Mouse (Mus musculus) midbrain, postnatal 0 days (tissue): ENCODE measurements around the gene Dna2. TPM values are rescaled to one million over a fixed set of nuclear protein-coding genes. Genes with fewer than 3 reads are reported as not detected.
A peak's percentile ranks its signal among the peaks of the same experiment; 100 is the strongest.

Experiments
- ATAC-seq: fragments of 200-750 bp; cut with Nextera tagmentation; 2 replicates; pipeline ENCODE4 v1.8.0; 2017; ENCODE audit warnings: moderate number of reproducible peaks, mild to moderate bottlenecking, moderate TSS enrichment, moderate library complexity; ENCODE audit not compliant: low FRiP score
- DNase-seq: peaks from one replicate; pipeline ENCODE4 v3.0.0-alpha.2; 2015; ENCODE audit warnings: low spot score
- H3K27ac ChIP-seq: fragments of 300-500 bp; sonication (generic); 2 replicates; pipeline ENCODE4 v1.5.1; 2014; ENCODE audit warnings: low read depth, mild to moderate bottlenecking, low read length, mixed read lengths
- H3K27me3 ChIP-seq: fragments of 300-500 bp; sonication (generic); 2 replicates; pipeline ENCODE4 v1.6.1; 2014; ENCODE audit warnings: low read length, control low read depth, mixed read lengths; ENCODE audit not compliant: insufficient read depth
- H3K36me3 ChIP-seq: fragments of 300-500 bp; sonication (generic); 2 replicates; pipeline ENCODE4 v1.6.1; 2014; ENCODE audit warnings: low read length, control low read depth, mixed read lengths; ENCODE audit not compliant: insufficient read depth
- H3K4me1 ChIP-seq: fragments of 300-500 bp; sonication (generic); 2 replicates; pipeline ENCODE4 v1.6.1; 2014; ENCODE audit warnings: mild to moderate bottlenecking, control low read depth, antibody characterized with exemption, low read length, mixed read lengths; ENCODE audit not compliant: insufficient read depth
- H3K4me2 ChIP-seq: fragments of 300-500 bp; sonication (generic); 2 replicates; pipeline ENCODE4 v1.6.1; 2014; ENCODE audit warnings: low read depth, mild to moderate bottlenecking, low read length, mixed read lengths; ENCODE audit not compliant: poor library complexity, severe bottlenecking
- H3K4me3 ChIP-seq: fragments of 300-500 bp; sonication (generic); 2 replicates; pipeline ENCODE4 v1.5.1; 2014; ENCODE audit warnings: low read depth, mild to moderate bottlenecking, low read length, moderate library complexity
- H3K9ac ChIP-seq: fragments of 300-500 bp; sonication (generic); replicated peaks from 2 replicates; pipeline ENCODE4 v1.6.1; 2014; ENCODE audit warnings: mild to moderate bottlenecking, low read length, moderate library complexity, mixed read lengths; ENCODE audit not compliant: poor library complexity, severe bottlenecking
- H3K9me3 ChIP-seq: fragments of 300-500 bp; sonication (generic); 2 replicates; pipeline ENCODE4 v1.6.1; 2016; ENCODE audit warnings: low read length, control low read depth
- CTCF ChIP-seq: IDR thresholded peaks from 2 replicates; pipeline ENCODE4 v1.5.1; 2016; ENCODE audit warnings: antibody characterized with exemption, mild to moderate bottlenecking
- WGBS: fragments of 180-500 bp; shearing (Covaris S2); extraction: QIAGEN DNeasy Blood & Tissue Kit; methylation state at CpG from one replicate; pipeline ENCODE4 v1.1.7; 2014; 5-methylcytosine and 5-hydroxymethylcytosine counted together
- polyA plus RNA-seq: library from polyadenylated mRNA; unstranded; fragments of >200 nt; fragmentation: Nextera tagmentation; extraction: Ambion mirVana; gene quantifications from 2 replicates; pipeline ENCODE4 v1.2.1, GENCODE M21; 2015
- total RNA-seq: library from RNA; depleted of rRNA; stranded (reverse); fragments of >200 nt; gene quantifications from 2 replicates; pipeline ENCODE4 v1.2.3, GENCODE M21; 2014

Dna2 gene
- total and polyA plus RNA-seq, 2 experiments from 2014 or later, result 2.6 to 3.5 TPM

DNA sequence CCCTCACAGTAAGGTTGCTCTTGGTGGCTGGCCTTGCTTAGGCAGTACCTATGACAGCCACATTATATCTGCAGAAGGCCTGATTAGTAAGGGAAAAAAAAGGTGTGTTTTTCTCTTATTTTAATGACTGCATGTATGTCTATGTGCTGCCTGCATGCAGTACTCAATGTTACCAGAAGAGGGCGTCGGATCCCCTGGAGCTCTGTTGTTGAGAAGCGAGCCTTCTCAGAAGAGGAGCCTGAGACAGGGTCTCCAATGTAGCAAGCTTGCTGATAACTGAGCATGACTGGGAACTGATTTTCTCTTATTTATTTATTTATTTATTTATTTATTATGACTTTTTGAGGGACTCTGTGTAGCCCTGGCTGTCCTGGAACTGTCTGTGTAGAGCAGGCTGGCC lies 40.5 kb downstream of the Dna2 start:
- H3K4me3 ChIP-seq, result no peak overlapping the region
- H3K4me1 ChIP-seq, result no peaks in the 10 kb centered on the region
- 0 out of 2 replicates have a peak, but pooled peaks have one; percentile 25 for ATAC-seq
- H3K36me3 ChIP-seq, result peaks cover 45% of the 10 kb centered on the region
- peak; percentile 75 for TF ChIP-seq CTCF
- H3K4me2 ChIP-seq, result no peak overlapping the region
- no peaks in the 10 kb centered on the region for H3K9me3 ChIP-seq
- peak; percentile 50 for DNase-seq
- no peak overlapping the region for H3K9ac ChIP-seq
- no peaks in the 10 kb centered on the region for H3K27me3 ChIP-seq
- WGBS, result 16% methylated on average over 3 of the region's 3 CpGs
- H3K27ac ChIP-seq, result no peak overlapping the region

DNA sequence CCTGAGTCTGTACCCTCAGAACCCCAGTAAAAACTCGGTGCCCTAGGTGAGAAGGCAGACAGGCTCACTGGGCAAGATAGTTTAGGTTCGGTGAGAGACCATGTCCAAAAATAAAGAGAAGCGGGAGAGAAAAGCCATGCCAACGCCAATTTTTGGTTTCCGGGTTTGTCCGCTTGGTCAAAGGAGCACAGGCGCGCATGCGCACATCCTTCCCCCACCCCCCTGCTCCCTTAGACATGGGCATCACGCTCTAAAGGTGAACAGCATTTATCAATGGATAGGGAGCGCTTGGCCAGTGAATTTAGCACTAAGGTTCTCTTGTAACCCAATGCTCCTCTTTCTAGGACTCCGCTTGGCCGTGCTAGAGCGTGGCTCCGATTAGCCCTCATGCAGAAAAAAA lies 43.8 kb downstream of the Dna2 start:
- 94% methylated on average over 15 of the region's 15 CpGs for WGBS
- no peak overlapping the region for H3K4me2 ChIP-seq
- TF ChIP-seq CTCF, result no peak
- no peaks in the 10 kb centered on the region for H3K9me3 ChIP-seq
- peaks cover 60% of the 10 kb centered on the region for H3K36me3 ChIP-seq
- H3K4me1 ChIP-seq, result no peaks in the 10 kb centered on the region
- ATAC-seq, result no peak
- H3K4me3 ChIP-seq, result no peak overlapping the region
- H3K9ac ChIP-seq, result no peak overlapping the region
- no peaks in the 10 kb centered on the region for H3K27me3 ChIP-seq
- H3K27ac ChIP-seq, result no peak overlapping the region
- no peak for DNase-seq

DNA sequence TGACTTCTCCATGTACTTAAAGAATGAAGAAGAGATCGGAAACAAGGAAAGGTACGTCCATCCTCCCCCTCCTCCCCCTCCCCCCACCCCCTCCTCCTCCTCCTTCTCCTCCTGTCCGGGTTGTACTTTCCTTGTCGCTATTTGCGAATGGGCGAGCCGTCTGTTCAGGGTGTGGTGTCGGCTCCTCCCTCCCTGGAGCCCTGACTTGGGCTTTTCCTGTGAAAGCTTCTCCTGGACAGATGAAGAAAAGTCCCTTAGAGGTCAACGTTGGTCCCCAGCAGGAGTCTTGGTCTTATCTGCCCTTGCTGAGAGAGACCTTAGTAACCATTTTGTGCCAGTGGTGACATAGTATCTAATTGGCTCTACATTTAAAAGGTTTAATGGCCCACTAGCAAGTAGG lies 47.2 kb downstream of the Dna2 start:
- H3K27me3 ChIP-seq, result no peaks in the 10 kb centered on the region
- H3K9ac ChIP-seq, result no peak overlapping the region
- H3K4me2 ChIP-seq, result no peak overlapping the region
- no peaks in the 10 kb centered on the region for H3K4me1 ChIP-seq
- no peak overlapping the region for H3K27ac ChIP-seq
- ATAC-seq (no peak), DNase-seq (no peak)
- 88% methylated on average over 6 of the region's 9 CpGs for WGBS
- H3K36me3 ChIP-seq, result peaks cover 80% of the 10 kb centered on the region
- TF ChIP-seq CTCF, result no peak
- H3K4me3 ChIP-seq, result no peak overlapping the region
- no peaks in the 10 kb centered on the region for H3K9me3 ChIP-seq

DNA sequence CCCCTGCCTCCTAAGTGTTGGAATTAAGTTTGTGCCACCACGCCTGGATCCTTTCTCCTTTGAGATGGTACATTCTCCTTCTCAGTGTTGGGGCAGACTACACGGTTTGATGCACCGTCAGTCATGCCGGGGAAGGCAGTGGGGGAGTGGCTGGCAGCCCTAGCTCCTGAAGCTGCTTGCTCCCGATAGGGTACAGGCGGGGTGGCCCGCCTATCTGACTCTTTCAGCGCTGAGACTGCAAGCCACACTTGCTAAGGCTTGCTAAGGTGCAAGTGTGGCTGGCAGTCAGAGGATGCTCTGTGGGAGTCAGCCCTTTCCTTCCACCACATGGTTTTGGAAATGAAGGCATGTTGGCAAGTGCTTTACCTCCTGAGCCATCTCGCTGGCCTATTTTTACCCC lies 53.8 kb downstream of the Dna2 start:
- Histone ChIP-seq H3K27me3 (no peaks in the 10 kb centered on the region), H3K4me1 (no peaks in the 10 kb centered on the region), H3K27ac (no peak overlapping the region), H3K4me3 (no peak overlapping the region), H3K9ac (no peak overlapping the region), H3K4me2 (no peak overlapping the region), H3K9me3 (no peaks in the 10 kb centered on the region), H3K36me3 (peaks cover 82% of the 10 kb centered on the region)
- DNase-seq (no peak), ATAC-seq (no peak)
- no peak for TF ChIP-seq CTCF
- 60% methylated on average over 9 of the region's 9 CpGs for WGBS

DNA sequence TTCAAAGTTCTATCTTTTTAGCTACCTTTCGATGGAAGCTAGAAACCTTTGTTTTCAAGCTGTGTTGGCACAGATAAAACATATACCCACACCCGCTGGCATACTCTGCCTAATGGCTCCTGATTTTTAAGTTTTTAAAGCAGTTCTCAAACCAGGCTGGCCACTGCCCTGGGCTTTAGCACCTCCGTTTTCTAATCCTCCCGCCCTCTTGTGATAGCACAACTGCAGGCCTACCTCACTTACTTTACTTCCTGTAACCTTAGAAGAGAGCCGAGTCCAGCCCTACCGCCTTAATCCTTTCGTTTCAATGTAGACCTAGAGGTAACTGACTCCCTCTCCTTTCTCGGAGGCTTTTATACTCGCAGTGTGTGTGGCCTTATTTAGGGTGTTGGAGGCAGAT lies 56.4 kb downstream of the Dna2 start:
- DNase-seq, result no peak
- no peaks in the 10 kb centered on the region for H3K4me1 ChIP-seq
- H3K4me3 ChIP-seq, result no peak overlapping the region
- no peak for ATAC-seq
- H3K36me3 ChIP-seq, result peaks cover 71% of the 10 kb centered on the region
- H3K9me3 ChIP-seq, result no peaks in the 10 kb centered on the region
- no peak overlapping the region for H3K27ac ChIP-seq
- H3K9ac ChIP-seq, result no peak overlapping the region
- TF ChIP-seq CTCF, result no peak
- WGBS, result 77% methylated on average over 9 of the region's 9 CpGs
- no peaks in the 10 kb centered on the region for H3K27me3 ChIP-seq
- no peak overlapping the region for H3K4me2 ChIP-seq

DNA sequence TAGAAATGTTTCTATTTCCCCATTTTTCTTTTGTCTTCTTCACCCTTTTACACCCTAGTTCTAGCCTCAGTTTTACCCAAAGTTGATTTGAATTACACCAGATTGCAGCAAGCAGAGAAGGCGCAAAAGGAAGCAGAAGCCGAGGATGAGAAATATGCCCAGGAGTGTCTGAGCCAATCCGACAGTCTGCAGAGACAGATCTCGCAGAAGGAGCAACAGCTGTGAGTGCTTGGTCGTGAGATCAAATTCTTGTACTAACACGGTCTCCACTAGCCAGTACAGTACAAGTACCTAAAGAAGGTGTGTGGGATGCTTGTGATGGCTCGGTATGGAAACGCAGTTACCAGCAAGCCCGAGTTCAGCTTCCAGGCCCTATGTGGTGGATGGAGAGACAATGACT lies 57.7 kb downstream of the Dna2 start:
- 92% methylated on average over 9 of the region's 9 CpGs for WGBS
- no peaks in the 10 kb centered on the region for H3K9me3 ChIP-seq
- H3K4me3 ChIP-seq, result no peak overlapping the region
- no peak overlapping the region for H3K4me2 ChIP-seq
- no peaks in the 10 kb centered on the region for H3K27me3 ChIP-seq
- no peak overlapping the region for H3K27ac ChIP-seq
- no peaks in the 10 kb centered on the region for H3K4me1 ChIP-seq
- no peak overlapping the region for H3K9ac ChIP-seq
- no peak for DNase-seq
- peaks cover 68% of the 10 kb centered on the region for H3K36me3 ChIP-seq
- ATAC-seq, result no peak
- TF ChIP-seq CTCF, result no peak
